Mouse (Mus musculus) E14TG2a.4 (cell line): ENCODE data around the gene Trpm1.

Experiments used
- H3K27me3 ChIP-seq: 2 replicates; pipeline ENCODE4 v1.6.1; 2014; ENCODE audit warnings: low read length, control low read depth; ENCODE audit not compliant: insufficient read depth
- H3K36me3 ChIP-seq: 2 replicates; pipeline ENCODE4 v1.6.1; 2014; ENCODE audit warnings: low read length, control low read depth; ENCODE audit not compliant: insufficient read depth
- H3K4me1 ChIP-seq: replicated peaks from 2 replicates; pipeline ENCODE4 v1.6.1; 2014; ENCODE audit warnings: low read depth, low read length, control low read depth
- H3K4me3 ChIP-seq: replicated peaks from 2 replicates; pipeline ENCODE4 v1.5.1; 2014; ENCODE audit warnings: mild to moderate bottlenecking, low read length
- H3K9me3 ChIP-seq: 2 replicates; pipeline ENCODE4 v1.6.1; 2014; ENCODE audit warnings: low read length, control low read depth
- CTCF ChIP-seq: conservative IDR thresholded peaks from 2 replicates; pipeline ENCODE4 v1.5.1; 2014; ENCODE audit warnings: low read length
- NANOG ChIP-seq: IDR thresholded peaks from 2 replicates; pipeline ENCODE4 v1.6.1; 2014; ENCODE audit warnings: borderline replicate concordance, low read length, mixed read lengths
- POU5F1 ChIP-seq: IDR thresholded peaks from 2 replicates; pipeline ENCODE4 v1.6.1; 2014; ENCODE audit warnings: low read length, borderline replicate concordance

The Trpm1 gene

GRCm38 (mm10) chr7:64185203-64185931 lies 31.7 kb downstream of the Trpm1 start:
- Histone ChIP-seq H3K27me3 (peaks cover 31% of the 10 kb centered on the region), H3K4me1 (peaks cover 19% of the 10 kb centered on the region), H3K36me3 (no peaks in the 10 kb centered on the region), H3K4me3 (0 out of 2 replicates have a peak overlapping the region, but pooled peaks have one; percentile 7), H3K9me3 (no peaks in the 10 kb centered on the region)
- no peak for TF ChIP-seq CTCF
- TF ChIP-seq NANOG, result no peak
- TF ChIP-seq POU5F1, result no peak

GRCm38 (mm10) chr7:64185932-64186312 lies 32.3 kb downstream of the Trpm1 start:
- H3K9me3 ChIP-seq, result no peaks in the 10 kb centered on the region
- H3K4me1 ChIP-seq, result peaks cover 19% of the 10 kb centered on the region
- TF ChIP-seq POU5F1, result no peak
- no peak for TF ChIP-seq NANOG
- TF ChIP-seq CTCF, result no peak
- no peaks in the 10 kb centered on the region for H3K36me3 ChIP-seq
- H3K27me3 ChIP-seq, result peaks cover 31% of the 10 kb centered on the region
- no peak overlapping the region for H3K4me3 ChIP-seq

GRCm38 (mm10) chr7:64192261-64192943 lies 38.8 kb downstream of the Trpm1 start:
- Histone ChIP-seq H3K36me3 (no peaks in the 10 kb centered on the region), H3K27me3 (0 out of 2 replicates have a peak, but pooled peaks cover 4% of the 10 kb centered on the region), H3K9me3 (no peaks in the 10 kb centered on the region), H3K4me1 (peaks cover 21% of the 10 kb centered on the region), H3K4me3 (no peak overlapping the region; the same call in 1 of the 2 replicates)
- TF ChIP-seq CTCF, result no peak
- TF ChIP-seq NANOG, result no peak
- no peak for TF ChIP-seq POU5F1

GRCm38 (mm10) chr7:64193476-64193875 lies 39.8 kb downstream of the Trpm1 start:
- H3K27me3 ChIP-seq, result no peaks in the 10 kb centered on the region
- H3K36me3 ChIP-seq, result no peaks in the 10 kb centered on the region
- H3K4me1 ChIP-seq, result peaks cover 21% of the 10 kb centered on the region
- TF ChIP-seq CTCF (no peak), POU5F1 (no peak), NANOG (no peak)
- no peaks in the 10 kb centered on the region for H3K9me3 ChIP-seq
- no peak overlapping the region for H3K4me3 ChIP-seq

GRCm38 (mm10) chr7:64196114-64196513 lies 42.5 kb downstream of the Trpm1 start:
- Histone ChIP-seq H3K4me3 (no peak overlapping the region), H3K27me3 (no peaks in the 10 kb centered on the region), H3K4me1 (peaks cover 21% of the 10 kb centered on the region), H3K9me3 (no peaks in the 10 kb centered on the region), H3K36me3 (no peaks in the 10 kb centered on the region)
- no peak for TF ChIP-seq NANOG
- no peak for TF ChIP-seq CTCF
- TF ChIP-seq POU5F1, result no peak

GRCm38 (mm10) chr7:64208700-64209099 lies 55.1 kb downstream of the Trpm1 start:
- H3K4me1 ChIP-seq, result 0 out of 2 replicates have a peak, but pooled peaks cover 4% of the 10 kb centered on the region
- TF ChIP-seq CTCF, result no peak
- TF ChIP-seq NANOG, result no peak
- TF ChIP-seq POU5F1, result no peak
- H3K36me3 ChIP-seq, result no peaks in the 10 kb centered on the region
- peaks cover 17% of the 10 kb centered on the region for H3K27me3 ChIP-seq
- no peaks in the 10 kb centered on the region for H3K9me3 ChIP-seq
- H3K4me3 ChIP-seq, result no peak overlapping the region

GRCm38 (mm10) chr7:64212870-64213269 lies 59.2 kb downstream of the Trpm1 start:
- Histone ChIP-seq H3K27me3 (0 out of 2 replicates have a peak, but pooled peaks cover under 1% of the 10 kb centered on the region), H3K9me3 (peaks cover 6% of the 10 kb centered on the region), H3K36me3 (no peaks in the 10 kb centered on the region), H3K4me1 (0 out of 2 replicates have a peak, but pooled peaks cover 4% of the 10 kb centered on the region), H3K4me3 (no peak overlapping the region)
- TF ChIP-seq POU5F1, result no peak
- no peak for TF ChIP-seq CTCF
- no peak for TF ChIP-seq NANOG

GRCm38 (mm10) chr7:64214066-64214465 lies 60.4 kb downstream of the Trpm1 start:
- H3K4me1 ChIP-seq, result 0 out of 2 replicates have a peak, but pooled peaks cover 4% of the 10 kb centered on the region
- peaks cover 6% of the 10 kb centered on the region for H3K9me3 ChIP-seq
- H3K4me3 ChIP-seq, result no peak overlapping the region
- H3K36me3 ChIP-seq, result no peaks in the 10 kb centered on the region
- TF ChIP-seq POU5F1, result no peak
- TF ChIP-seq CTCF, result no peak
- no peak for TF ChIP-seq NANOG
- H3K27me3 ChIP-seq, result no peaks in the 10 kb centered on the region; the same call in 1 of the 2 replicates
